Mouse (Mus musculus) kidney, postnatal 0 days (tissue): ENCODE data around the gene Gprc5d. TPM values are rescaled to one million over a fixed set of nuclear protein-coding genes. Genes with fewer than 3 reads are reported as not detected.

Experiments
- ATAC-seq: fragments of 200-750 bp; cut with Nextera tagmentation; replicated peaks from 2 replicates; pipeline ENCODE4 v1.8.0; 2017; ENCODE audit warnings: low read depth, moderate number of reproducible peaks, moderate TSS enrichment, moderate library complexity; ENCODE audit not compliant: low FRiP score
- DNase-seq: peaks from one replicate; pipeline ENCODE4 v3.0.0-alpha.2; 2016; ENCODE audit warnings: low spot score
- H3K27ac ChIP-seq: fragments of 300-500 bp; sonication (generic); 2 replicates; pipeline ENCODE4 v1.5.1; 2014; ENCODE audit warnings: mild to moderate bottlenecking
- H3K27me3 ChIP-seq: fragments of 300-500 bp; sonication (generic); 2 replicates; pipeline ENCODE4 v1.6.1; 2014; ENCODE audit warnings: low read length, mixed read lengths; ENCODE audit not compliant: insufficient read depth
- H3K36me3 ChIP-seq: fragments of 300-500 bp; sonication (generic); 2 replicates; pipeline ENCODE4 v1.6.1; 2014; ENCODE audit warnings: low read length, mixed read lengths; ENCODE audit not compliant: insufficient read depth
- H3K4me1 ChIP-seq: fragments of 300-500 bp; sonication (generic); replicated peaks from 2 replicates; pipeline ENCODE4 v1.6.1; 2014; ENCODE audit warnings: antibody characterized with exemption, low read length, mixed read lengths; ENCODE audit not compliant: insufficient read depth
- H3K4me2 ChIP-seq: fragments of 300-500 bp; sonication (generic); 2 replicates; pipeline ENCODE4 v1.6.1; 2014; ENCODE audit warnings: mild to moderate bottlenecking, low read length, moderate library complexity, mixed read lengths
- H3K4me3 ChIP-seq: fragments of 300-500 bp; sonication (generic); replicated peaks from 2 replicates; pipeline ENCODE4 v1.5.1; 2014; ENCODE audit warnings: low read depth, low read length
- H3K9ac ChIP-seq: fragments of 300-500 bp; sonication (generic); 2 replicates; pipeline ENCODE4 v1.6.1; 2014; ENCODE audit warnings: low read depth, low read length
- H3K9me3 ChIP-seq: fragments of 300-500 bp; sonication (generic); replicated peaks from 2 replicates; pipeline ENCODE4 v1.6.1; 2016; ENCODE audit warnings: low read length, inconsistent platforms, mixed read lengths
- CTCF ChIP-seq: IDR thresholded peaks from 2 replicates; pipeline ENCODE4 v1.5.1; 2016; ENCODE audit warnings: antibody characterized with exemption, low read depth, mild to moderate bottlenecking, moderate library complexity
- WGBS: fragments of 180-500 bp; shearing (Covaris S2); extraction: QIAGEN DNeasy Blood & Tissue Kit; methylation state at CpG from one replicate; pipeline ENCODE4 v1.1.7; 2014; 5-methylcytosine and 5-hydroxymethylcytosine counted together
- polyA plus RNA-seq: library from polyadenylated mRNA; unstranded; fragments of >200 nt; fragmentation: Nextera tagmentation; extraction: Ambion mirVana; gene quantifications from 2 replicates; pipeline ENCODE4 v1.2.1, GENCODE M21; 2015

Gene Gprc5d
- polyA plus RNA-seq, 1 experiment from 2014 or later: 0.08 TPM

DNA sequence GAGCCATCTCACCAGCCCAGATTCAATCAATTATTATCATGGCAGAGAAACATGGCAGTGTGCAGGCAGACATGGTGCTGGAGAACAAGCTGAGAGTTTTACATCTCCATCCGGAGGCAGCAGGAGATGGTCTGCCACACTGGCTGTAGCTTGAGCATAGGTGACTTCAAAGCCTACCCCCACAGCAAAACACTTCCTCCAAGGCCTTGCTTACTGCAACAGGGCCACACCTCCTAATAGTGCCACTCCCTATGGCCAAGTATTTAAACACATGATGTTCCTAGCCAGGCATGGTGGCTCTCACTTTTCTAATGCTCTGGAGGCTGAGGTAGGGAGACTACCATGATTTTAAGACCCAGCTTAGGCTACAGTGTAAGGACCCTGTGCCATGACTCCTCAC is 32.4 kb downstream of the Gprc5d start:
- Histone ChIP-seq H3K9me3 (no peaks in the 10 kb centered on the region), H3K9ac (no peak overlapping the region), H3K4me3 (no peak overlapping the region), H3K4me2 (no peak overlapping the region), H3K27ac (no peak overlapping the region), H3K27me3 (no peaks in the 10 kb centered on the region), H3K36me3 (no peaks in the 10 kb centered on the region), H3K4me1 (no peaks in the 10 kb centered on the region)
- no peak for TF ChIP-seq CTCF
- ATAC-seq (no peak), DNase-seq (no peak)
- 92% methylated on average over 1 of the region's 1 CpGs for WGBS

DNA sequence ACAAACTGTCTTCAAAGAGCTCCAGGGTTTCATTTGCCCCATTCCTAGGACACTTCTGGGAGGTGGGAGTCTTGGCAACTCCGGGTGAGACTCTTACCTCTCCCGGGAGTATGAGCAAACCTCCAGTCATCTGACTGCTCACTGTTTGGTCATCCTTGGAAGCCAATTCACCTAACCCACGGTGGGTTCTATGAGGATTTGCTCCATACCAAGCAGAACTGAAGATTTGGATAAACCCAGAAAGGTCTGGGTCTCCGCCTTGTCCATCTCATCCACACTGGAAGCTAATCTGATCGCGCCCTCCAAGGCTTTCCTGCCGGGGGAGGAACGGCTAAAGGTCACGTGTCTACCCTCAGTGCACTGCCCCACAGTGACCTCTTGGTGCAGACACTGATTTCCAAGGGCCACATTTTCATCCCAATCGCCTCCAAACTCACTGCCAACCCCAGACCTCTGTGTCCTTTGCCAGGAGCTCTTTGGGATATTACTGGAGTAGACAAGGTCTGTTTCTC is 34.0 kb downstream of the Gprc5d start:
- TF ChIP-seq CTCF: no peak
- no peak for DNase-seq
- H3K4me2 ChIP-seq: no peak overlapping the region
- no peaks in the 10 kb centered on the region for H3K27me3 ChIP-seq
- no peak overlapping the region for H3K27ac ChIP-seq
- no peak for ATAC-seq
- H3K36me3 ChIP-seq: no peaks in the 10 kb centered on the region
- H3K4me1 ChIP-seq: no peaks in the 10 kb centered on the region
- WGBS: 74% methylated on average over 10 of the region's 10 CpGs
- no peaks in the 10 kb centered on the region for H3K9me3 ChIP-seq
- no peak overlapping the region for H3K9ac ChIP-seq
- no peak overlapping the region for H3K4me3 ChIP-seq

DNA sequence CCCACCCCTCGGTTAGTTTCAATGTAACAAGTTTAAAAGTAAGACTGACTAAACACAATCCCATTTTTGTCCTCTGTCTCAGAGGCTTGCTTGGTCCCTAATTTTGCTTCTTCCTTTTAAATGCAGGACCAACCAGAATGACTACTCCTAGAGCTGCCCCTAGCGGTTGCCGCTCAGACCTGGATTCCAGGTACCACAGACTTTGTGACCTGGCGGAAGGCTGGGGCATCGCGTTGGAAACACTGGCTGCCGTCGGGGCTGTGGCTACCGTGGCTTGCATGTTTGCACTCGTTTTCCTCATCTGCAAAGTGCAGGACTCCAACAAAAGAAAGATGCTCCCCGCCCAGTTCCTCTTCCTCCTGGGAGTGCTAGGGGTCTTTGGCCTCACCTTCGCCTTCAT is 39.7 kb downstream of the Gprc5d start:
- Histone ChIP-seq H3K4me1 (no peaks in the 10 kb centered on the region), H3K27ac (no peak overlapping the region), H3K9ac (no peak overlapping the region), H3K36me3 (no peaks in the 10 kb centered on the region), H3K4me2 (no peak overlapping the region), H3K27me3 (no peaks in the 10 kb centered on the region), H3K9me3 (no peaks in the 10 kb centered on the region), H3K4me3 (no peak overlapping the region)
- ATAC-seq (no peak), DNase-seq (no peak)
- WGBS: 67% methylated on average over 12 of the region's 12 CpGs
- peak; percentile 30; the same call in 1 of the 2 replicates for TF ChIP-seq CTCF

DNA sequence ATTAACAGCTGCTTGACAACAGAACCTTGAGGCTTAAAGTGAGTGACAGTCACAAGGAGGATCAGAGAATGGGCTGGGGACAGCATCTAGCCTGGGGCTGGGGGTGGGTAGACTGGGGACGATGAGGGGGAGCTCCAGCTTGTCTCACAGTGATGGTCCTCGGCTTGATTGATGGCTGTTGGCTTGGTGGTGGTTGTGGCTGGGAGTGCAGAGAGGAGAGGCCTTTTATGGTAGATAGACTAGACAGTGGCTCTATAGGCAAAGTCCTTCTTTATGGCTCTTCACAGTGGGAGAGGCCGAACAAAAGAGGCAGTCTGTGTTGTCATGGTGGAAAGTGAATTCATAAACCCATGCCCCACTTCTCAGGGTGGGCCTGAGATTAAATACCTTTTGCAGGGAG is 41.9 kb downstream of the Gprc5d start:
- Histone ChIP-seq H3K27ac (no peak overlapping the region), H3K36me3 (no peaks in the 10 kb centered on the region), H3K4me2 (no peak overlapping the region), H3K9ac (no peak overlapping the region), H3K27me3 (no peaks in the 10 kb centered on the region), H3K9me3 (no peaks in the 10 kb centered on the region), H3K4me1 (peaks cover 4% of the 10 kb centered on the region; the same call in 1 of the 2 replicates), H3K4me3 (no peak overlapping the region)
- DNase-seq: no peak
- 30% methylated on average over 3 of the region's 3 CpGs for WGBS
- no peak; the same call in 1 of the 2 replicates for ATAC-seq
- TF ChIP-seq CTCF: no peak

DNA sequence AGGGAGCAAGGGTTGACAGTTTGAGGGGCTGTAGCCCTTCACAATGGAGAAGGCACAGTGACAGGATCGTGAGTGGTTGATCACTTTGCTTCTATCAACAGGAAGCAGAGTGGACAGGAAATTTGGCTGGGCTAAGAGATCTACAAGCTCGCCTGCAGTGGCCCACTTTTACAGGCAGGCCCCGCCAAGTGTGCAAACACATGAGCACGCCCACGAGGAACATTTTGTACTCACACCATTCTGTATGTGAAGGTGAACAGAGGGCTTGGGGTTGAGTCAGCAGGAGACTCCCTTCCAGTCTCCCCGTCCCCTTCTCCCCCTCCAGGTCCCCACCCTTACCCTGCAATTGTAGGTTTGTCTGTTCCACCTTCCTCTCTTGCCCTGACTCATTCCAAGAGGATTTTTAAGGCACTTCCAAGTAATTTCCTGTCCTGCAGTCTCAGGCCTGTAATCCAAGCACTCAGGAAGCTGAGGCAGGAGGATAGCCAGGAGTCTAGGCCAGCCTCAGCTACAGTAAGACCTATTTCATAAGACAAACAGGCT is 43.6 kb downstream of the Gprc5d start:
- Histone ChIP-seq H3K27ac (no peak overlapping the region), H3K4me3 (no peak overlapping the region), H3K27me3 (no peaks in the 10 kb centered on the region), H3K4me1 (peaks cover 4% of the 10 kb centered on the region; the same call in 1 of the 2 replicates), H3K9me3 (no peaks in the 10 kb centered on the region), H3K9ac (no peak overlapping the region), H3K4me2 (no peak overlapping the region), H3K36me3 (no peaks in the 10 kb centered on the region)
- 80% methylated on average over 6 of the region's 6 CpGs for WGBS
- DNase-seq (no peak), ATAC-seq (no peak)
- TF ChIP-seq CTCF: no peak

DNA sequence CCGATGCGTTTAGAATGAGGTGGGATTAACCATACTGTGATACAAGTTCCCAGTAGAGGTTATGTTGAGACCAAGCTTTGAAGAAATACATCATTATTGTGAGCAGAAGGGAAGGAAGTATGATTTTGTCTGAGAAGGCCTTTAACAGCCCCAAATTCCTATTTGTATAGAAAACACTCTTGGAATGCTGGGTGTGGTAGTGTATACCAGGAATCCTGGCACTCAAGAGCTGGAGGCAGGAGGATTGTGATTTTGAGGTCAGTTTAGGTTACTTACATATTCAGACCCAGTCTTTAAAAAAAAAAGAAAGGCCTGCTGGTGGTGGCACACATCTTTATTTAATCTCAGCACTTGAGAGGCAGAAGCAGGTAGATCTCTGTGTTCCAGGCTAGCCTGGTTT is 47.7 kb downstream of the Gprc5d start:
- H3K36me3 ChIP-seq: no peaks in the 10 kb centered on the region
- H3K27me3 ChIP-seq: no peaks in the 10 kb centered on the region
- H3K4me1 ChIP-seq: peaks cover 11% of the 10 kb centered on the region
- H3K9ac ChIP-seq: no peak overlapping the region
- TF ChIP-seq CTCF: no peak
- H3K4me2 ChIP-seq: no peak overlapping the region
- 72% methylated on average over 2 of the region's 2 CpGs for WGBS
- H3K4me3 ChIP-seq: no peak overlapping the region
- ATAC-seq: no peak
- DNase-seq: no peak
- no peaks in the 10 kb centered on the region for H3K9me3 ChIP-seq
- H3K27ac ChIP-seq: no peak overlapping the region

DNA sequence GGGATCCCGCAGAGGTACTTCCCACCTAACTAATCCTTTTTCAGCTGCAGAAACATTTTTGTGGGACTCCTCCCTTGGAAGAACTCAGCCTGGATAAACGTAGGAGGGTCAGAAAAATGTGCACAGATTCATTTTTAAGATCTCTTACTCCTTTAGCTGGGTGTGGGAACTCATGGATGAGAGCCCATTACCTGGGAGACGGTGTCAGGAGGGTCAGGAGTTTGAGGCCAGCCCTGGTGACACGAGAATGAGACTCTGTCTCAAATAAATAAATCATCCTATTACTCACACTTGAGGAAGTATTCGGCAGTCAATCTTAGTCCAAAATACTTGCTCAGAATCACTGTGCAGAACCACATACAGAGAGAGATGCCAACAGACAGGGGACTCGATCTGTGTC is 48.2 kb downstream of the Gprc5d start:
- H3K27ac ChIP-seq: no peak overlapping the region
- no peak overlapping the region for H3K4me2 ChIP-seq
- H3K4me1 ChIP-seq: peaks cover 11% of the 10 kb centered on the region
- H3K36me3 ChIP-seq: no peaks in the 10 kb centered on the region
- H3K4me3 ChIP-seq: no peak overlapping the region
- no peak for TF ChIP-seq CTCF
- H3K9ac ChIP-seq: no peak overlapping the region
- H3K27me3 ChIP-seq: no peaks in the 10 kb centered on the region
- ATAC-seq (no peak), DNase-seq (no peak)
- WGBS: 47% methylated on average over 6 of the region's 6 CpGs
- no peaks in the 10 kb centered on the region for H3K9me3 ChIP-seq
